Mouse (Mus musculus): ENCODE measurements at regions not wholly inside any gene's neighbourhood (a gene's known extent, or its start where the extent isn't known, plus 50 kb on each side); places are given as distances from the start of the nearest gene placed in this dataset.

- no peak for DNase-seq (ENCODE audit: low spot score)
Measured at GRCm38 (mm10) chr2:92544364-92545151, 54.9 kb upstream of the Chst1 start.

GRCm38 (mm10) chr2:92540841-92541240 lies 58.7 kb upstream of the Chst1 start:
- DNase-seq (ENCODE audit: low spot score) = no peak

GRCm38 (mm10) chr2:92531996-92532395 lies 67.5 kb upstream of the Chst1 start:
- DNase-seq (ENCODE audit: low spot score) = no peak

GRCm38 (mm10) chr2:92530677-92531076 lies 68.8 kb upstream of the Chst1 start:
- DNase-seq (ENCODE audit: low spot score) = no peak

- no peak for DNase-seq (ENCODE audit: low spot score)
Measured at GRCm38 (mm10) chr2:92529670-92530322, 69.5 kb upstream of the Slc35c1 start.

- DNase-seq (ENCODE audit: low spot score) = peak; percentile 90
Measured at GRCm38 (mm10) chr2:92529071-92529641, 68.8 kb upstream of the Slc35c1 start.

GRCm38 (mm10) chr2:92528119-92528830 lies 67.9 kb upstream of the Slc35c1 start:
- DNase-seq (ENCODE audit: low spot score) = no peak

GRCm38 (mm10) chr2:92526676-92527395 lies 66.5 kb upstream of the Slc35c1 start:
- DNase-seq (ENCODE audit: low spot score) = no peak

- DNase-seq (ENCODE audit: low spot score) = no peak
Measured at GRCm38 (mm10) chr2:92525628-92526027, 65.3 kb upstream of the Slc35c1 start.

- no peak for DNase-seq (ENCODE audit: low spot score)
Measured at GRCm38 (mm10) chr2:92525062-92525623, 64.8 kb upstream of the Slc35c1 start.

- no peak for DNase-seq (ENCODE audit: low spot score)
Measured at GRCm38 (mm10) chr2:92524346-92524905, 64.1 kb upstream of the Slc35c1 start.

- DNase-seq (ENCODE audit: low spot score) = no peak
Measured at GRCm38 (mm10) chr2:92523321-92523895, 63.1 kb upstream of the Slc35c1 start.

- no peak for DNase-seq (ENCODE audit: low spot score)
Measured at GRCm38 (mm10) chr2:92521527-92521926, 61.2 kb upstream of the Slc35c1 start.

GRCm38 (mm10) chr2:92519396-92519795 lies 59.1 kb upstream of the Slc35c1 start:
- DNase-seq (ENCODE audit: low spot score) = no peak

- DNase-seq (ENCODE audit: low spot score) = no peak
Measured at GRCm38 (mm10) chr2:92518891-92519290, 58.6 kb upstream of the Slc35c1 start.

- no peak for DNase-seq (ENCODE audit: low spot score)
Measured at GRCm38 (mm10) chr2:92514961-92515360, 54.6 kb upstream of the Slc35c1 start.

- no peak for DNase-seq (ENCODE audit: low spot score)
Measured at GRCm38 (mm10) chr2:92511771-92512744, 51.7 kb upstream of the Slc35c1 start.
